Mouse (Mus musculus) testis, adult 2 months (tissue): ENCODE results near the gene Zswim9.

Experiments
- CTCF ChIP-seq: fragments of 200-500 bp; IDR thresholded peaks from 2 replicates; pipeline ENCODE4 v1.5.1; 2012; ENCODE audit warnings: low read depth, mild to moderate bottlenecking, inconsistent platforms, low read length, moderate library complexity; ENCODE audit not compliant: control insufficient read depth, insufficient read depth, insufficient replicate concordance
- POLR2A ChIP-seq: fragments of 200-500 bp; IDR thresholded peaks from 2 replicates; pipeline ENCODE4 v1.6.1; 2012; ENCODE audit warnings: low read depth, mild to moderate bottlenecking, inconsistent platforms, low read length, moderate library complexity; ENCODE audit not compliant: control insufficient read depth

- no peak for TF ChIP-seq POLR2A
- TF ChIP-seq CTCF = no peak
Observed at GRCm38 (mm10) chr7:13277833-13278232, 688 bp downstream of the Zswim9 start.
